Mouse (Mus musculus) liver, embryonic 14.5 days (tissue): ENCODE results near the gene Depdc1b.

Experiments
- CTCF ChIP-seq: IDR thresholded peaks from 2 replicates; pipeline ENCODE4 v1.5.1; 2016; ENCODE audit warnings: antibody characterized with exemption, low read depth, control low read depth
- EP300 ChIP-seq: IDR thresholded peaks from 2 replicates; pipeline ENCODE4 v1.6.1; 2016; ENCODE audit warnings: antibody characterized with exemption, low read depth

DNA sequence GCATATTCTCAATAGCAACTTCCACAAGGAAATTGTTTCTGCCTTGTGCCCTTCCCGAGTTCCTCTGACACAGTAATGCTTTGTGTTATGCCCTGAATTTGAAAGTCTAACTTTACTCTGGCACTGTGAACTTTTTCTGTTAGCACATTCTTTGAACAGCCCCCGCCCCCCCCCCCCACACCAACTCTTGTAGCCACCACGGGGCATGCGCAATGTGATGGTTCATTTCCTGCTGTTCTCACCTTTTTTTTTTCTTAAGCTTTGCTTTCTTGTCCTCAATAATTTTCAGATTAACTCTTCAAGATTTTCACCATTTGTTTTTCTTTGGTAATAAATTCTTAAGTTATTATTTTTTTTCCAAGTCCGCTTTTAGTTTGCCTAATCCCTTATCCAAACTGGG lies 42.7 kb upstream of the Depdc1b start:
- TF ChIP-seq CTCF (no peak), EP300 (no peak)
